Mouse (Mus musculus) liver, embryonic 15.5 days (tissue): ENCODE data around the gene Tigit. TPM values are rescaled to one million over a fixed set of nuclear protein-coding genes. Genes with fewer than 3 reads are reported as not detected.

Experiments used
- ATAC-seq: fragments of 200-750 bp; cut with Nextera tagmentation; 2 replicates; pipeline ENCODE4 v1.8.0; 2017; ENCODE audit warnings: moderate number of reproducible peaks, mild to moderate bottlenecking, moderate library complexity; ENCODE audit not compliant: insufficient read depth
- H3K27ac ChIP-seq: fragments of 300-500 bp; sonication (generic); replicated peaks from 2 replicates; pipeline ENCODE4 v1.5.1; 2015; ENCODE audit warnings: mild to moderate bottlenecking, inconsistent platforms
- H3K27me3 ChIP-seq: fragments of 300-500 bp; sonication (generic); 2 replicates; pipeline ENCODE4 v1.6.1; 2015; ENCODE audit warnings: mild to moderate bottlenecking, inconsistent platforms
- H3K36me3 ChIP-seq: fragments of 300-500 bp; sonication (generic); replicated peaks from 2 replicates; pipeline ENCODE4 v1.6.1; 2015; ENCODE audit warnings: moderate library complexity, mild to moderate bottlenecking, inconsistent platforms
- H3K4me1 ChIP-seq: fragments of 300-500 bp; sonication (generic); replicated peaks from 2 replicates; pipeline ENCODE4 v1.6.1; 2015; ENCODE audit warnings: inconsistent platforms
- H3K4me2 ChIP-seq: fragments of 300-500 bp; sonication (generic); 2 replicates; pipeline ENCODE4 v1.6.1; 2015; ENCODE audit warnings: moderate library complexity, mild to moderate bottlenecking, inconsistent platforms
- H3K4me3 ChIP-seq: fragments of 300-500 bp; sonication (generic); replicated peaks from 2 replicates; pipeline ENCODE4 v1.5.1; 2015; ENCODE audit warnings: mild to moderate bottlenecking, inconsistent platforms
- H3K9ac ChIP-seq: fragments of 300-500 bp; sonication (generic); 2 replicates; pipeline ENCODE4 v1.6.1; 2015; ENCODE audit warnings: moderate library complexity, mild to moderate bottlenecking, inconsistent platforms
- H3K9me3 ChIP-seq: fragments of 300-500 bp; sonication (generic); replicated peaks from 2 replicates; pipeline ENCODE4 v1.6.1; 2016; ENCODE audit warnings: inconsistent platforms
- WGBS: fragments of 180-500 bp; shearing (Covaris S2); methylation state at CpG from one replicate; pipeline ENCODE4 v1.1.7; 2015; ENCODE audit warnings: mixed read lengths; ENCODE audit not compliant: insufficient replicate concordance; 5-methylcytosine and 5-hydroxymethylcytosine counted together
- polyA plus RNA-seq: library from polyadenylated mRNA; unstranded; fragments of >200 nt; fragmentation: Nextera tagmentation; extraction: Ambion mirVana; gene quantifications from 2 replicates; pipeline ENCODE4 v1.2.1, GENCODE M21; 2015

Gene Tigit
- polyA plus RNA-seq: not detected in 2 replicates

- Histone ChIP-seq H3K4me1 (no peaks in the 10 kb centered on the region), H3K27me3 (no peaks in the 10 kb centered on the region), H3K4me3 (no peak within 1 kb of the TSS), H3K4me2 (no peak within 1 kb of the TSS), H3K9ac (no peak within 1 kb of the TSS), H3K36me3 (no peaks in the 10 kb centered on the region), H3K9me3 (no peaks in the 10 kb centered on the region), H3K27ac (no peak within 1 kb of the TSS)
- 44% methylated on average over 7 of the region's 7 CpGs for whole genome bisulfite sequencing
- no peak for ATAC-seq
These were observed at the start of gene Tigit for GRCm38 (mm10) chr16:43663978-43664579. Gene Tigit, minus strand, starts transcription at chr16:43664146.

DNA sequence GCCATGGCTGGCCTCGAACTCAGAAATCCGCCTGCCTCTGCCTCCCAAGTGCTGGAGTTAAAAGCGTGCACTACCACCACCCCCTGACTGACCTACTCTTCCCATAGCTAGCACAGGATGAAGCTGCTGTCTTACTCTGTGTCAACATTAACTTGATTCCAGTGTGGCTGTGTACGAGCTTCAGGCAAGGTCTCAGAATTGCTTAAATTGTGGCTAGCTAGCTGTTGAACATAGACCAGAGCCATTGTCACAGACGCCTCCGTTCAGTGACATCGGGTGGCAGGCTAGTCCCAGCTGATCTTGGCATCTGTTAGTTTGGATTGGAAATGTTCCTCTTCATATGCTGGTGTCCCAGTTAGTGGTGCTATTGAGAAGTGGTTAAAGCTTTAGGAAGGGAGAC lies 47.4 kb upstream of the Tigit start:
- H3K36me3 ChIP-seq: no peaks in the 10 kb centered on the region
- WGBS: 69% methylated on average over 7 of the region's 7 CpGs
- ATAC-seq: no peak
- no peaks in the 10 kb centered on the region for H3K9me3 ChIP-seq
- no peak overlapping the region for H3K4me3 ChIP-seq
- no peak overlapping the region for H3K27ac ChIP-seq
- no peak overlapping the region for H3K4me2 ChIP-seq
- H3K27me3 ChIP-seq: no peaks in the 10 kb centered on the region
- H3K4me1 ChIP-seq: no peaks in the 10 kb centered on the region
- no peak overlapping the region for H3K9ac ChIP-seq

- Histone ChIP-seq H3K27ac (no peak overlapping the region), H3K4me2 (no peak overlapping the region), H3K4me3 (no peak overlapping the region), H3K9ac (no peak overlapping the region), H3K9me3 (no peaks in the 10 kb centered on the region), H3K36me3 (no peaks in the 10 kb centered on the region), H3K4me1 (no peaks in the 10 kb centered on the region), H3K27me3 (no peaks in the 10 kb centered on the region)
- WGBS: 69% methylated on average over 11 of the region's 11 CpGs
- no peak for ATAC-seq
These were observed 46.7 kb upstream of the Tigit start for GRCm38 (mm10) chr16:43710651-43711050.

- Histone ChIP-seq H3K4me1 (no peaks in the 10 kb centered on the region), H3K27ac (no peak overlapping the region), H3K36me3 (no peaks in the 10 kb centered on the region), H3K9ac (no peak overlapping the region), H3K9me3 (no peaks in the 10 kb centered on the region), H3K4me3 (no peak overlapping the region), H3K4me2 (no peak overlapping the region), H3K27me3 (no peaks in the 10 kb centered on the region)
- ATAC-seq: no peak
- WGBS: 53% methylated on average over 6 of the region's 6 CpGs
These were observed 46.2 kb upstream of the Tigit start for GRCm38 (mm10) chr16:43710134-43710475.

GRCm38 (mm10) chr16:43709432-43710133 lies 45.6 kb upstream of the Tigit start:
- ATAC-seq: no peak
- H3K4me2 ChIP-seq: no peak overlapping the region
- 32% methylated on average over 9 of the region's 9 CpGs for WGBS
- H3K4me3 ChIP-seq: no peak overlapping the region
- H3K4me1 ChIP-seq: no peaks in the 10 kb centered on the region
- no peaks in the 10 kb centered on the region for H3K36me3 ChIP-seq
- no peaks in the 10 kb centered on the region for H3K9me3 ChIP-seq
- no peak overlapping the region for H3K27ac ChIP-seq
- H3K9ac ChIP-seq: no peak overlapping the region
- no peaks in the 10 kb centered on the region for H3K27me3 ChIP-seq

GRCm38 (mm10) chr16:43709062-43709413 lies 45.1 kb upstream of the Tigit start:
- Histone ChIP-seq H3K9me3 (no peaks in the 10 kb centered on the region), H3K27me3 (no peaks in the 10 kb centered on the region), H3K4me2 (no peak overlapping the region), H3K36me3 (no peaks in the 10 kb centered on the region), H3K27ac (no peak overlapping the region), H3K4me1 (no peaks in the 10 kb centered on the region), H3K4me3 (no peak overlapping the region), H3K9ac (no peak overlapping the region)
- ATAC-seq: no peak
- 60% methylated on average over 15 of the region's 15 CpGs for WGBS

GRCm38 (mm10) chr16:43708335-43709061 lies 44.6 kb upstream of the Tigit start:
- no peaks in the 10 kb centered on the region for H3K4me1 ChIP-seq
- WGBS: 54% methylated on average over 13 of the region's 13 CpGs
- H3K27ac ChIP-seq: no peak overlapping the region
- ATAC-seq: no peak
- H3K9me3 ChIP-seq: no peaks in the 10 kb centered on the region
- H3K36me3 ChIP-seq: no peaks in the 10 kb centered on the region
- no peaks in the 10 kb centered on the region for H3K27me3 ChIP-seq
- H3K9ac ChIP-seq: no peak overlapping the region
- no peak overlapping the region for H3K4me3 ChIP-seq
- H3K4me2 ChIP-seq: no peak overlapping the region

- no peaks in the 10 kb centered on the region for H3K9me3 ChIP-seq
- no peak for ATAC-seq
- H3K4me2 ChIP-seq: no peak overlapping the region
- no peaks in the 10 kb centered on the region for H3K36me3 ChIP-seq
- H3K9ac ChIP-seq: no peak overlapping the region
- H3K4me1 ChIP-seq: no peaks in the 10 kb centered on the region
- no peak overlapping the region for H3K27ac ChIP-seq
- WGBS: 62% methylated on average over 14 of the region's 14 CpGs
- H3K4me3 ChIP-seq: no peak overlapping the region
- H3K27me3 ChIP-seq: no peaks in the 10 kb centered on the region
These were observed 38.0 kb upstream of the Tigit start for GRCm38 (mm10) chr16:43701765-43702504.

DNA sequence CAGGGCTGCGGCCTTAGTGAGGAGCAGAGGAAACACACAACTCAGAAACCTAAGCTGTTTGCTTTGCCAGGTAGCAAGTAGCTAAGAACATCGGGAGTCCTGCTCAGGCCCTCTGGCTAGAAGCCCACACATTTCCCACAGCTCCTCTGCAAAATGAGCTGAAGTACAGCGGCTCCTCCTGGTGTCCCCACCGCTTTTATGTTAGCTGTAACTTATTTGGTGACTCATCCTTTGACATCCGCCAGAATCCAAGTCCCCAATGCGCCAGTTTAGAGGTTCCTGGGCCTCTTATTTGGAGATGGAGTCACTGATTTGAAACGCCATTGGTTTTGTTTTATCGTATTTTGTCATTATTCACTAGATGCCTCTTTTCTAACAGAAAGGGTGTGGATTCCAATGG lies 36.6 kb upstream of the Tigit start:
- ATAC-seq: no peak
- no peaks in the 10 kb centered on the region for H3K9me3 ChIP-seq
- no peak overlapping the region for H3K27ac ChIP-seq
- H3K27me3 ChIP-seq: no peaks in the 10 kb centered on the region
- H3K4me3 ChIP-seq: no peak overlapping the region
- WGBS: 67% methylated on average over 8 of the region's 8 CpGs
- H3K36me3 ChIP-seq: no peaks in the 10 kb centered on the region
- no peak overlapping the region for H3K9ac ChIP-seq
- no peaks in the 10 kb centered on the region for H3K4me1 ChIP-seq
- H3K4me2 ChIP-seq: no peak overlapping the region

- peak; percentile 37; the same call in 1 of the 2 replicates for ATAC-seq
- WGBS: 32% methylated on average over 14 of the region's 14 CpGs
- no peak overlapping the region for H3K9ac ChIP-seq
- no peak overlapping the region for H3K4me2 ChIP-seq
- H3K36me3 ChIP-seq: no peaks in the 10 kb centered on the region
- no peak overlapping the region for H3K4me3 ChIP-seq
- H3K9me3 ChIP-seq: no peaks in the 10 kb centered on the region
- no peak overlapping the region for H3K27ac ChIP-seq
- H3K4me1 ChIP-seq: no peaks in the 10 kb centered on the region
- H3K27me3 ChIP-seq: no peaks in the 10 kb centered on the region
These were observed 35.0 kb upstream of the Tigit start for GRCm38 (mm10) chr16:43698735-43699649.
